Mouse (Mus musculus): ENCODE measurements at regions not wholly inside any gene's neighbourhood (a gene's known extent, or its start where the extent isn't known, plus 50 kb on each side); places are given as distances from the start of the nearest gene placed in this dataset.

DNA sequence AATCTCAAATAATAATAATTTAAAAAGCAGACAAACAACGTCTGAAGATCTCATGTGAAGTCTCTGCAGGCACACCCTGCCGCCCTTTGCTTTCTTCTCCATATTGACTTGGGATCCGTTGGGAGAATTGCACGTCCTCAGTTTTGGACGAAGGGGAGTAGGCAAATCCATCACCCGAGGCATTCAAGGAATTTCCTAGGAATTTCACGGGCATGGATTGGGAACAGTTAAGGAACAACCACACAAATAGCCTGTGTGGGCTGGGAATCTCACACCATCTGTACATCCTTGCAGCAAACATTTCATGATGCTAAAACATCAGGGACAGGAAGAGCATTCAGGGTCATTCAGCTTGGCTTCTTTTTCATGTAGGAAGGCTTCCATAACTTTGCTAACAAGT, 55.2 kb upstream of the Slc16a1 start:
- no peak for TF ChIP-seq CTCF (IDR thresholded peaks at IDR 0.05; ENCODE audit: low read depth)
- TF ChIP-seq EP300 (optimal IDR thresholded peaks at IDR 0.05) = no peak
